Mouse (Mus musculus): Measurements from ENCODE around the gene Baat. TPM values are rescaled to one million over a fixed set of nuclear protein-coding genes. Genes with fewer than 3 reads are reported as not detected.
"Not testable (repeated sequence)": the region's sequence is repeated elsewhere in the genome, so short reads cannot be mapped to it uniquely, and the experiment has no call there.

Baat gene
- polyA plus RNA-seq, 1 experiment from 2014 or later: 0.08 TPM

DNA sequence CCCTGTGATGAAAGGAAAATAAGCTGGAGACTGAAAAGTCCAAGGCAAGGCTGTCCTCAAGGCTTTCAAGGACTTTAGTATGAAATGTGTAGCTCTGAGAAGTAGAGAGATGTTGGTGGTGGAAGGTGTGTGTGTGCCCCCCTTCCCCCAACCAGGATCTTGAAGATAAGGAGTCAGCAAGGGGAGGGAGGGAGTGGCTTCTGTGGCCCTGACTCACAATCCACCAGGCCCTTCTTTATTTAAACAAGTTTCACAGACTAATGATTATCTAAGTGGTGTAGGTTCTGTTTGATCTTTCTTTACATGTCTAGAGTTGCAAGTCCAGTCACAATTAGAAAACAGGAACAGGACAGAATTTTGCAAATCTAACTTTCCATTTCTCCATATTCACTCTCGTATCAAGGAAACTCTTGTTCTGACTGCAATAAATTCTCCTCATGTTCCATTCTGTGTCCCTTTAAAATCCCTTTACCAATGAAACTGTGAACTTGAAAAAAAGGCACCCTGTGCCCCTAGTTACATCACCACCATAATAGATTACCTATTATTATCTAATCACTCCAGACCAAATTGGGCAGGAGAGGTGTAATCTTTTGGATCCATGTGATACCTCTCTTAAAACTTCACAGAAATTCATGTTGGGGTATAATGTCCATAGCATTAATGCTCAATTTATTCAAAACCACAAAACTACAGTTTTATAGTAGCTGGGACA lies 55.1 kb downstream of the Baat start:
- H3K9me3 ChIP-seq; H3K27me3 ChIP-seq (replicated peaks); H3K4me1 ChIP-seq; H3K9ac ChIP-seq; H3K4me3 ChIP-seq; ATAC-seq (ENCODE audit: extremely low read depth, insufficient number of reproducible peaks, low FRiP score, low TSS enrichment); H3K36me3 ChIP-seq; H3K27ac ChIP-seq (replicated peaks); H3K4me2 ChIP-seq: not testable (repeated sequence)
- 79% methylated on average over 1 of the region's 1 CpGs for whole genome bisulfite sequencing

Other genes starting within 250 kb of the Baat start
- gene Acnat2, start 98.4 kb downstream of the Baat start, polyA plus RNA-seq (2015; fragmentation: Nextera tagmentation; extraction: Ambion mirVana): not detected in 2 replicates
- gene Acnat1, start 32.6 kb downstream of the Baat start, polyA plus RNA-seq (2015; fragmentation: Nextera tagmentation; extraction: Ambion mirVana): not detected in 2 replicates
- gene Mrpl50, start 14.5 kb upstream of the Baat start, polyA plus RNA-seq (2015; fragmentation: Nextera tagmentation; extraction: Ambion mirVana): 57.7 and 63.0 TPM in 2 replicates
- 5.9 and 6.0 TPM in 2 replicates for gene Zfp189, start 14.6 kb upstream of the Baat start, polyA plus RNA-seq (2015; fragmentation: Nextera tagmentation; extraction: Ambion mirVana)
- 0.32 and 4.8 TPM in 2 replicates for gene Aldob, start 43.0 kb upstream of the Baat start, polyA plus RNA-seq (2015; fragmentation: Nextera tagmentation; extraction: Ambion mirVana)
- gene Tmem246, start 91.3 kb upstream of the Baat start, polyA plus RNA-seq (2015; fragmentation: Nextera tagmentation; extraction: Ambion mirVana): 45.0 and 49.9 TPM in 2 replicates
- gene Rnf20, start 125.4 kb upstream of the Baat start, polyA plus RNA-seq (2015; fragmentation: Nextera tagmentation; extraction: Ambion mirVana): 21.8 and 23.8 TPM in 2 replicates
- 0.04 and 0.06 TPM in 2 replicates for gene Ppp3r2, start 175.5 kb upstream of the Baat start, polyA plus RNA-seq (2015; fragmentation: Nextera tagmentation; extraction: Ambion mirVana)